Mouse (Mus musculus) left cerebral cortex, postnatal 25 days (tissue): Measurements from ENCODE around the gene Prrg2. TPM values are rescaled to one million over a fixed set of nuclear protein-coding genes. Genes with fewer than 3 reads are reported as not detected.
"Not testable (repeated sequence)": the region's sequence is repeated elsewhere in the genome, so short reads cannot be mapped to it uniquely, and the experiment has no call there.

Source experiments
- DNase-seq, 2 experiments: peaks; one replicate each; pipeline ENCODE4 v3.0.0; 2022; ENCODE audit warnings: low spot score in 2 of 2, mixed read lengths in 1 of 2
- intact Hi-C: fragments of 180-260 bp; cut with DNase I; formaldehyde crosslinking; loops from one replicate; pipeline ENCODE4 v1.15.1; 2025
- total RNA-seq, 2 experiments: library from RNA; stranded (reverse); gene quantifications; 2 replicates each; pipeline ENCODE4 v1.2.3; 2021

Prrg2 gene
- total RNA-seq, 2 experiments from 2014 or later = 7.3 to 7.6 TPM

DNA sequence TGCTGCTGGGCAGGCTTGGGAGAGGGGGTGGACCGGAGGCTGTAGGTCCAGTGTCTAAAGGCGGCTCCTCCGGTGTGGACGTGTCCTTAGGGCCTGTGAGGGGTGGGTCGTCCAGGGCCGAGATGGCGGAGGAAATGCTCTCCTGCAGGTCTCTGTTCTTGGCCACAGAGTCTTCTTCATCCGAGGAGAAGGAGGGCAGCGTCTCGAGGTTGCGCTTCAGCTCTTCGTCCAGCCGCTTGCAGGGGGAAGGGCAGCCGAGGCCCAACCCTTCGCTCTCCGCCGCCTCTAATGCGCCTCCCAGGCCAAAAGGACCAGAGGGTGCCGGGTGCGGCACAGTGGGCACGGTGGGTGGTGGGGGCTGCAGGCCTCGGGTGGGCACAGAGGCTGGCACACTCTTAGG lies 16.7 kb downstream of the Prrg2 start:
- intact Hi-C loops = no loop called here

DNA sequence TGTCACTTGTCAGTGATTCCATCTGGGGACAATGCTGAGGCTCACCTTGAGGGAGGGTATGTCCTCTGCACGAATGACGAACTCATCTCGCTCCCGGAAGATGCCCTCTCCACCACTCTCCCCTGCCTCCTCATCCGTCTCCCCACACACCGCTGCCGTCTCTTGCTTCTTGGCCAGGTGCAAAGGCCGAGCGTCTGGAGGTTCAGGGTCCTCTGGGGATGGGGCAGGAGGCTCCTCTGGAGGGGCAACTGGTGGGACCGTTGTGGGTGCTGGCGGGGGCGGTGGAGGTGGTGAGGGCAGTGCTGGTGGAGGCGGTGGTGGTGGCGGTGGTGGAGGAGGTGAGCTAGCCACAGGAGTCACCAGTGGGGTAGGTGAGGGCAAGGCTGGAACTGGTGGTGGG lies 19.2 kb downstream of the Prrg2 start:
- intact Hi-C loops = no loop called here
- no peak for DNase-seq

More for the DNA sequence above, 16.7 kb downstream of the Prrg2 start:
- DNase-seq = no peak

DNA sequence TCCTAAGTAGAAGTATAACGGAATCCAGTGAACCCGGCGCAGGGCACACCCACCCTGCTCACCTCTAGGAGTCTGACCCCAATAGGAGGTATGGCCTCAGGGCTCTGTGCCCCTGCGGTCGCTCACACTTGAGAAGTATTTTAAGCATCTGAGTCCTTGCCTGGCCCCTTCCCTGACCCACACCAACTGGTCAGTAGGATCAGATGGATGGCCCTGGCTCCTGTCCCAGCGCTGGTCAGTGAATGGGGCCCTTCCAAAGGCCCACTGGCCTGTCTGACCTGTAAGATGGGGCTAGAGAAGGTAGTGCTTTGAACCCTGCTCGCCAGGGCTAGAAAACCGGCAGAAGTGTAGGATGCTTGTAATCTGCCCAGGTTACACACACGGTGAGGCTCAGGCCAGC lies 21.6 kb downstream of the Prrg2 start:
- no peak for DNase-seq
- intact Hi-C loops = no loop called here

DNA sequence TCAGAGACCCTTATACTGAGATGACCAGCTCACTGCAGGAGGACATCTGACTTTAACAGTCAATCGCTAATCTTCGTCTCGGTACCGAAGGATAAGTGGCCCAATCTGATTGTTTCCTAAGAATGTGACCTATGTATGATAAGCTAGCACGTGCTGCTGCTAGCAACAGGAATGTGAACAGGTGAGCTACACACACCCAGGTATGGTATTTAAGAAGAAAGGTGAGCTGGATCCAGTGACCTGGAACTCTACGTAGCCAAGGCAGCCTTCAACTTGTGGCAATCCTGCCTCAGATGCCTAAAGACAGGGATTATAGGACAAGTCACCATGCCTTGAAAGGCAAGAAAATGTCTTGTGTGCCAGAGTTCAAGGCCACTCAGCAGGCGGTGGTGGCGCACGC lies 24.1 kb downstream of the Prrg2 start:
- DNase-seq = no peak
- intact Hi-C loops = no loop called here

DNA sequence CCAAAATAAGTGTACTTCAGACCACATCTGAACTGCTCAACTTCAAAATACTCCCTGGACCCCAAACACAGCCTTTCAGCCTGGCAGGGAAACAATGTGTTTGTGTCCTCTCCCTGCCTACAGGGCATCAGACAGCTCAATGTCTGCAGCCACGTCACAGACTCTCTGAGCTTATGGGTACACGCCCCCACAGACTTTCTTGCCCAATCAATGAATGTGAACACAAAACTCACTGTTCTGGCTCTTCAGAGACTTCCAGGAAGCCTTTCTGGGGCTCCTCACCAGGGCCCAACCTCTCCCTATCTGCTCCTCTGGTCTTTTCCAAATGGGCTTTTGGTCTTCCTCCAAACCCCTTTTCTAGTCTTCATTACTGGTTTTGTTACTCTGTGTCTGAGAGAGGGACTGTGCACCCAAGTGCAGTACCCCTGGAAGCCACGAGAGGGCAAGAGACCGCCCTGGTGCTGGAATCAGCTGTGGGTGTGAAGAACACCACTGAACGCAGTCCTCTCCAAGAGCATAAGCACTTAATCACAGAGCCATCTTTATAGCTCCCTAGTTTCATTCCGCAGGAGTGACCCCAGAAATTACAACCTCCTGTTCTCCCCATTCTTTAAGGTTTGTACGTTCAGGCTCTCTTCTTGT lies 24.6 kb downstream of the Prrg2 start:
- intact Hi-C loops = no loop called here

DNA sequence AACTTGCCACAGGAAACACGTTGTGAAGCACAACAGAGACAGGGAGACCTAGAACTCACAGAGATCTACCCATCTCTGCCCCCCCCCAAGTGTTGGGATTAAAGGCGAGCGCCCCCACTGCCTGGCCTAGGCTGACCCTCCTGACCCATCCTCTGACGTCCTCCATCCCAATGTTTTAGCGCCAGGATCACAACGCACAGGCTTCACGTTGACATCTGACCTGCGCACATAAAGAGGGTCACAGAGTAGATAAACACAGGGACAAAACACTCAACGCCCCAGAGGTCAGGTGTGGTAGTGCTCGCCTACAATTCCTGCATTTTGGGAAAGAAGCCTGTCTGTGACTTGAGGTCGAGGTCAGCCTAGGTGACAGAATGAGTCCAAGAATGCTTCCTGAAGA lies 25.8 kb downstream of the Prrg2 start:
- intact Hi-C loops = no loop called here
- DNase-seq = no peak

More for the DNA sequence above, 24.6 kb downstream of the Prrg2 start:
- no peak for DNase-seq

DNA sequence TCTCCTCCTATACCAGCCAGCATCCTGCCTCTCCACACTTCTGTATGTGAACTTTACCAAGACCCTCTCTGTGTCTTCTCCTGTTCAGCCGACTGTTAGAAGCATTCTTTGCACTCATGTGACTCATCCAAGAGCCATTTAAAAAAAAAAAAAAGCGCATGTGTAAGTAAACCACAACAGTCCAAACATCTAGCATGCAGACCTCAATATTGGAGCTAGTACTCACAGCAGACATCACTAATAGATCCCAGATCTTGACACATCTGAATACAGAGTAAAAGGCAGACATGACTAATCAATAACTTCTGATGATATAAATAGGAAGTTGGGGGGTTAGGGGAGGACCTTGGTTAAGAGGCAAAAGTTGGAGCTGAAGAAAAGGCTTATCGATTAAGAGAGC lies 26.8 kb downstream of the Prrg2 start:
- intact Hi-C loops = loop anchor here (2.0 kb wide), 1 partner anchor 15 kb away; no protein-coding TSS in a partner anchor
- no peak for DNase-seq

GRCm38 (mm10) chr7:45033722-45034359 lies 28.6 kb downstream of the Prrg2 start:
- intact Hi-C loops = loop anchor here (2.0 kb wide), 1 partner anchor 13 kb away; no protein-coding TSS in a partner anchor

DNA sequence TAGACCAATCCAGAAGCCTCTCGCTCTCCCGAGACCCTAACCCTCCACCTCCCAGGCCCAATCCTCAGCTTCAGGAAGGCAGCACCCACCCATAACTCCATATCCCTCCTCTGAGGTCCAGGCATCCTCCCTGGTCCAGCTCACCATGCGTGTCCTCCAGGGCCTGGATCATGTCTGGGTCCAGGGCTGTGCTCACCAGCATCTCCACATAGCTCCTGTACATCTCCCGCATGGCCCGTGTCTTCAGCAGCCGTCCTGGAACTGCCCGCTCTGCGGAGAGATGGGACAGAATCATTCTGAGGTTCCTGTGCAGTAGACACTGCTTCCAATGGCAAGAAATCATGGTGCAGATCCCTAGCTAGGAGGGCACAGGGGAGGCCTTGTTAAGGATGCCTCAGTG lies 31.6 kb downstream of the Prrg2 start:
- DNase-seq = no peak
- intact Hi-C loops = no loop called here

More at GRCm38 (mm10) chr7:45033722-45034359, 28.6 kb downstream of the Prrg2 start:
- DNase-seq = no peak

- DNase-seq = no peak
- intact Hi-C loops = no loop called here
Measured at GRCm38 (mm10) chr7:45029995-45030394, 32.5 kb downstream of the Prrg2 start.

GRCm38 (mm10) chr7:45028351-45028750 lies 34.1 kb downstream of the Prrg2 start:
- DNase-seq = no peak
- intact Hi-C loops = no loop called here

DNA sequence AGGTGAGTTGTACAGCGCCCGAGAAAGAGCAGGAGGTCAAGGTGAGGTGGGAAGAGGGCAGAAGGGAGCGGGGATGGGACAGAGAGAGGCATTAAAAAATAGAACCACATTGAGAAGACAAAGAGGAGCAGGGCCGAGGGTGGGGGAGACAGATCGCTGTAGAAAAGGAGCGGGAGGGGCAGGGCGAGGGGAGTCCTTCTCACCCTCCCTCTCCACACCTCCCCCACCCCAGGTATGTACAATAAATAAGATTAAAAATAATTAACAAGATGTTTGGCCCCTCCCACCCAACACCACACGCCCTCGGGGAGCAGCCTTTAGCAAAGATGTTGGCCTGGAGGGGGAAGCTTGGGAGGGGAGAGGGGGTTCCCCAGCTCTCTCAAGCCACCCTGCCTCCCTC lies 34.7 kb downstream of the Prrg2 start:
- no peak for DNase-seq
- intact Hi-C loops = no loop called here

- intact Hi-C loops = no loop called here
- no peak for DNase-seq
Measured at GRCm38 (mm10) chr7:45026256-45026655, 36.2 kb downstream of the Prrg2 start.

DNA sequence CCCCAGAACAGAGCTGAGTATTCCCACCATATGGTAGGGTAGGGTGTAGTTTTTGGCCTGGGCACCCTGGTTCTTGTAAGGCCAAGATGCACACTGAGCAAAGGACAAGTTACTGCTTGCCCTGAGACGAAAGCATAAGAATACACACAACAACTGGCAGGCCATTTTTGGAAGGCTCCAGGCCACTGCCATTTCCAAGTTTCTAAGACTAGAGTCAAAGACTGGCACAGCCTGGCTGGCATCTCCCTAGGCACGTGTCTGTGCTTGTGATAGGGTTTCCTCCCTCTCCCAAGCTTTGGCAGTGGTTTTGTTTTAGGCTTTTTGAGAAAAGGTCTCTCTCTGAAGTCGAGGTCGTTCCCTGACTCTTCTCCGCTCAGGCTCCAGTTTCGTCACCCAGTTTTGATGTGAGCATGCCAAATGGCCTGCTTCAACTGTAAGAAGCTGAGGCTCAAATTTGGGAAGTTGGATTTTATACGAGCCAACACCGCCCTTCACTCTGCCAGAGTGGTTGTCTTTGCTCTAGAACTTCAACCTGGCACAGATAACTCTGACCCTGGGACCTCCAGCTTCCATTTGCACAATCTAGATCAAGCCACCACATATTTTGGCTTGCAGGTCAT lies 36.8 kb downstream of the Prrg2 start:
- intact Hi-C loops = no loop called here
- DNase-seq = no peak

DNA sequence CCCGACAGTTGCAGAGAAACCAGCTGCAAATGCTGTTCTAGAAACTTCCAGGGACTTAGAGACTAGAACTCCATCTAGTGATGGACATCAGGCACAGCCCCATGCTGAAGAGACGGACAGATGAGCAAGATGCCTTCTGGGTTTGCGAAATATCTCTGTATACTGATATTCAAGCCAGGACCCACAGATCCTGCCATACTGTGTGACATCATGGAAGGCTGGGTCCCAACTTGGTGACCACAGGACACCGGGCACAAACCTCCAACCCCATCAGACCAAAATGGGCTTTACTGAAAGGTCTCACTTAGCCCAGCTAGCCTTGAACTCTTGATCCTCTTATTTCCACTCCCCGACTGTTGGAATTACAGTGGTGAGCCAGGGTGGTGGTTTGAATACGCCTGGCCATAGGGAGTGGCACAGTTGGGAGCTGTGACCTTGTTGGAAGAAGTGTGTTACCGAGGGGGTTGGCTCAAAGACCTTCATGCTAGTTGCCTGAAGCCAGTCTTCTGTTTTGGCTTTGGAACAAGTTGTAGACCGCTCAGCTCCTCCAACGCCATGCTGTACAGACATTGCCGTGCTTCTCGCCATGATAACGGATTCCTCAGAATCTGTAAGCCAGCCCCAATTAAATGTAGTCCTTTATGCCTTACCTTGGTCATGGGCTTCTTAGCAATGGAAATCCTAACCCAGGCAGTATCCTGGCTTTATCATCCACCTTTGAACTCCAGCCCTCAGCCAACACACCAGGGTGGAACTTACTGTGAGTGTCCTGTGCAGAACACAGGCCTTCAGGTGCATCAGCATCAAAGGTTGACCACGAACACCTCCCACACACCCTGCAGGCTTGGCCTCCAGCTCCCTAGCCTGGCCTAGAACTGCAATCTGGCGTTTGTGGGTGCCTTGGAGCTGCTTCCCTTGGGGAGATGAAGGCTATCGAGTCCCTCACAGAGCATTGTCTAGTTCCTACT lies 37.9 kb downstream of the Prrg2 start:
- intact Hi-C loops = no loop called here
- no peak for DNase-seq

- intact Hi-C loops = not testable (repeated sequence)
Measured at GRCm38 (mm10) chr7:45023711-45024110, 38.8 kb downstream of the Prrg2 start.

DNA sequence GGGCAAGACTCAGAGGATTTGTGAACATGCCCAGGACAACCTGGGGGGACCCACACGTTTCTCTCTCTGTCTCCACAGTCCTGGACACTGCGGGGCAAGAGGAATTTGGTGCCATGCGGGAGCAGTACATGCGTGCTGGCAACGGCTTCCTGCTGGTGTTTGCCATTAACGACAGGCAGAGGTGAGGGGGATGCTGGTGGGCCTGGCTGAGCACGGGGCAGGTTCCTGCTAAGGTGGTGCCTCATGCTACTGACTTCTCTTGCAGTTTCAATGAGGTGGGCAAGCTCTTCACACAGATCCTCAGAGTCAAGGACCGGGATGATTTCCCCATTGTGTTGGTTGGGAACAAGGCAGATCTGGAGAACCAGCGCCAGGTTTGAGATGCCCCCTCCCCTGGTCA lies 42.3 kb downstream of the Prrg2 start:
- DNase-seq = no peak
- intact Hi-C loops = loop anchor here (2.0 kb wide), 1 partner anchor 15 kb away; no protein-coding TSS in a partner anchor

More at GRCm38 (mm10) chr7:45023711-45024110, 38.8 kb downstream of the Prrg2 start:
- not testable (repeated sequence) for DNase-seq

- no peak for DNase-seq
- intact Hi-C loops = no loop called here
Measured at GRCm38 (mm10) chr7:45019031-45019571, 43.4 kb downstream of the Prrg2 start.
